Mouse (Mus musculus): ENCODE data around the gene Serpinf2. TPM values are rescaled to one million over a fixed set of nuclear protein-coding genes. Genes with fewer than 3 reads are reported as not detected.

Serpinf2 gene
- polyA plus RNA-seq, 1 experiment from 2014 or later: 5.4 TPM

DNA sequence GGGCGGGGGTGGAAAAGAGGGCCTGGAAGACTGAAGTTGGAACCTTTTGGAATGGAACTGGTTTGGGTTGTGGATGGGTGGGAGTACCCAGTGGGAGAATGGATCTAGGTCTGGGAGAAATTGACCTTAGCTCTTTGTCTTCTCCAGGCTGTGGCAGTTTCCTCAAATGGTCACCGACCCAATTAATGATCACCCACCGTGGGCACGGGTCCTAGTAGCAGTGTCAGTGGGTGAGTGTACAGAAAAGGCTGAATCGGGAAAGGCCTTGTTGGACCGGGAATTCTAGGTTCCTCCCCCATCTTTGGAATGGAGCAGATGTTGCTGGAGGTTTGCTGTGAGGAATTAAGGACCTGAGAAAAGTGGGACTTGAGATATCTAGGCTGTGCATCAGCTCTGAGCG lies 29.0 kb upstream of the Serpinf2 start:
- WGBS (ENCODE audit: insufficient replicate concordance): 51% methylated on average over 7 of the region's 7 CpGs
- Histone ChIP-seq H3K9me3 (replicated peaks; ENCODE audit: control insufficient read depth, low read length) (no peaks in the 10 kb centered on the region), H3K4me2 (peak overlapping the region; percentile 92), H3K4me3 (ENCODE audit: low read depth, low read length) (peak overlapping the region; percentile 52), H3K27ac (ENCODE audit: low read depth, low read length) (0 out of 2 replicates have a peak overlapping the region, but pooled peaks have one; percentile 15), H3K4me1 (ENCODE audit: control insufficient read depth, insufficient read depth, low read length) (peaks cover 13% of the 10 kb centered on the region), H3K36me3 (ENCODE audit: control insufficient read depth, insufficient read depth, low read length) (peaks cover 8% of the 10 kb centered on the region), H3K9ac (ENCODE audit: low read depth, low read length) (peak overlapping the region; percentile 79), H3K27me3 (ENCODE audit: control insufficient read depth, insufficient read depth, low read length) (no peaks in the 10 kb centered on the region)
- no peak for ATAC-seq (replicated peaks; ENCODE audit: insufficient number of reproducible peaks, low FRiP score, low TSS enrichment)

DNA sequence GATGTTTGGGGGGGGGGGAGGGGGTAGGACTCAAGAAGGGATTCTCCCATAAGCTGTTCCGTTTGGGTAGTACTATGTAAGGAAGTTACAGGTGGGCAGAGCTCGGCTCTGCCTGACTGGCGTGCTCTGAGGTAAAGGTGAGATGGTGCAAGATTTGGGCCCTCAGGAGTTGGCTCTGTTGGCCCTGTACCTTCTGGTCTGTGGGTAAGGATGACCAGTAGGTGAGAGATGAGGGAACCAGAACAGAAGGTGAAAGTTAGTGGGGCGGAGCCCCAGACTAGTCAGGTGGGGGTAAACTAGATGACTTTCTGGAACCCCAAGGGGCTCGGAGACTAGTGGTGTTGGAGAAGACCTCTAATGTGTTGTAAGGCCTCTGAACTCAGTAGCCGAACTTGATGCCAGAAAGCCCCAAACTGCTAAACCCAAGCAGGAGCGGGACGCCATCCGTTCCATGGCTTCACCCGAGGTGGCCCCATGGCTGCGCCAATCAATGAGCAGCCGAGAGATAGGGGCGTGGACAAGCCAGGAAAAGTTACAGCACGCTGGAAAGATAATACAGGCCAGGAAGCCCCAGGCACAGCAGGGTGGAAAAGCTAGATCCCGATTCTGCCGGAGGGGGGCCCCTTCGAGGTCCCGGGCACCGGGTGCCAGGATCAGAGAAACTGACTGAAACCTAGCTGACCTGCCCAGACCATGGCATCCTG lies 28.3 kb upstream of the Serpinf2 start:
- ATAC-seq (replicated peaks; ENCODE audit: insufficient number of reproducible peaks, low FRiP score, low TSS enrichment): peak; percentile 75
- no peaks in the 10 kb centered on the region for H3K9me3 ChIP-seq (replicated peaks; ENCODE audit: control insufficient read depth, low read length)
- H3K4me1 ChIP-seq (ENCODE audit: control insufficient read depth, insufficient read depth, low read length): peaks cover 15% of the 10 kb centered on the region
- H3K27ac ChIP-seq (ENCODE audit: low read depth, low read length): peak overlapping the region; percentile 29; the same call in 1 of the 2 replicates
- peak overlapping the region; percentile 92 for H3K4me2 ChIP-seq
- peak overlapping the region; percentile 52 for H3K4me3 ChIP-seq (ENCODE audit: low read depth, low read length)
- WGBS (ENCODE audit: insufficient replicate concordance): 12% methylated on average over 19 of the region's 19 CpGs
- no peaks in the 10 kb centered on the region for H3K27me3 ChIP-seq (ENCODE audit: control insufficient read depth, insufficient read depth, low read length)
- peaks cover 8% of the 10 kb centered on the region for H3K36me3 ChIP-seq (ENCODE audit: control insufficient read depth, insufficient read depth, low read length)
- peak overlapping the region; percentile 79 for H3K9ac ChIP-seq (ENCODE audit: low read depth, low read length)

GRCm38 (mm10) chr11:75466731-75467505 lies 27.5 kb upstream of the Serpinf2 start:
- H3K27me3 ChIP-seq (ENCODE audit: control insufficient read depth, insufficient read depth, low read length): no peaks in the 10 kb centered on the region
- no peaks in the 10 kb centered on the region for H3K9me3 ChIP-seq (replicated peaks; ENCODE audit: control insufficient read depth, low read length)
- peaks cover 8% of the 10 kb centered on the region for H3K36me3 ChIP-seq (ENCODE audit: control insufficient read depth, insufficient read depth, low read length)
- peaks cover 15% of the 10 kb centered on the region for H3K4me1 ChIP-seq (ENCODE audit: control insufficient read depth, insufficient read depth, low read length)
- no peak overlapping the region for H3K9ac ChIP-seq (ENCODE audit: low read depth, low read length)
- peak overlapping the region; percentile 92; the same call in 1 of the 2 replicates for H3K4me2 ChIP-seq
- ATAC-seq (replicated peaks; ENCODE audit: insufficient number of reproducible peaks, low FRiP score, low TSS enrichment): no peak
- peak overlapping the region; percentile 29; the same call in 1 of the 2 replicates for H3K27ac ChIP-seq (ENCODE audit: low read depth, low read length)
- WGBS (ENCODE audit: insufficient replicate concordance): 95% methylated on average over 4 of the region's 4 CpGs
- H3K4me3 ChIP-seq (ENCODE audit: low read depth, low read length): peak overlapping the region; percentile 52; the same call in 1 of the 2 replicates

DNA sequence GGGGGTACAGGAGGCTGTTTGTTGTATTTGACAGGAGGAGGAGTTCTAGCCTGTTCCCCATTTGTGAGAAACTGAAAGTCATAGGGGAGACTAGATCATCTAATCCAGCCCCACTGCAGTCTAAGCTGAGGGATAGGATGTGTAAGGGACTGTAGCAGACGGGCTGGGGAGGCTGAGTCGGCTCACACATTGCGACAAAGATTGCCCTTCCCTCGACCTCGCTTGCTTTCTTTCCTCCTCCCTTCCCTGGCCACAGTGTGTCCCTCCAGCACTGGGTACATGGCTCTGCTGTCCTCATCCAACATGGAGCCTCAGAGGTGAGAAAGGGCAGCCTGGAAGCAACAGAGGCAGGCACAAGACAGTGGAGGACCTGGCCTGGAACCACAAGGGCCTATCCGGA lies 25.7 kb upstream of the Serpinf2 start:
- Histone ChIP-seq H3K9me3 (replicated peaks; ENCODE audit: control insufficient read depth, low read length) (no peaks in the 10 kb centered on the region), H3K9ac (ENCODE audit: low read depth, low read length) (no peak overlapping the region), H3K27me3 (ENCODE audit: control insufficient read depth, insufficient read depth, low read length) (no peaks in the 10 kb centered on the region), H3K4me3 (ENCODE audit: low read depth, low read length) (no peak overlapping the region), H3K4me1 (ENCODE audit: control insufficient read depth, insufficient read depth, low read length) (peaks cover 16% of the 10 kb centered on the region), H3K27ac (ENCODE audit: low read depth, low read length) (no peak overlapping the region), H3K36me3 (ENCODE audit: control insufficient read depth, insufficient read depth, low read length) (peaks cover 8% of the 10 kb centered on the region), H3K4me2 (no peak overlapping the region)
- no peak for ATAC-seq (replicated peaks; ENCODE audit: insufficient number of reproducible peaks, low FRiP score, low TSS enrichment)
- 90% methylated on average over 6 of the region's 6 CpGs for WGBS (ENCODE audit: insufficient replicate concordance)

GRCm38 (mm10) chr11:75464417-75464816 lies 25.0 kb upstream of the Serpinf2 start:
- Histone ChIP-seq H3K4me1 (ENCODE audit: control insufficient read depth, insufficient read depth, low read length) (peaks cover 22% of the 10 kb centered on the region), H3K27ac (ENCODE audit: low read depth, low read length) (no peak overlapping the region), H3K9me3 (replicated peaks; ENCODE audit: control insufficient read depth, low read length) (no peaks in the 10 kb centered on the region), H3K36me3 (ENCODE audit: control insufficient read depth, insufficient read depth, low read length) (peaks cover 8% of the 10 kb centered on the region), H3K4me2 (no peak overlapping the region), H3K4me3 (ENCODE audit: low read depth, low read length) (no peak overlapping the region), H3K9ac (ENCODE audit: low read depth, low read length) (no peak overlapping the region), H3K27me3 (ENCODE audit: control insufficient read depth, insufficient read depth, low read length) (no peaks in the 10 kb centered on the region)
- no peak for ATAC-seq (replicated peaks; ENCODE audit: insufficient number of reproducible peaks, low FRiP score, low TSS enrichment)
- 87% methylated on average over 6 of the region's 6 CpGs for WGBS (ENCODE audit: insufficient replicate concordance)

- Histone ChIP-seq H3K9ac (ENCODE audit: low read depth, low read length) (peak overlapping the region; percentile 2; the same call in 1 of the 2 replicates), H3K4me1 (ENCODE audit: control insufficient read depth, insufficient read depth, low read length) (peaks cover 26% of the 10 kb centered on the region), H3K27me3 (ENCODE audit: control insufficient read depth, insufficient read depth, low read length) (no peaks in the 10 kb centered on the region), H3K9me3 (replicated peaks; ENCODE audit: control insufficient read depth, low read length) (no peaks in the 10 kb centered on the region), H3K36me3 (ENCODE audit: control insufficient read depth, insufficient read depth, low read length) (peaks cover 8% of the 10 kb centered on the region), H3K4me2 (peak overlapping the region; percentile 81), H3K27ac (ENCODE audit: low read depth, low read length) (peak overlapping the region; percentile 94), H3K4me3 (ENCODE audit: low read depth, low read length) (peak overlapping the region; percentile 92)
- 61% methylated on average over 4 of the region's 4 CpGs for WGBS (ENCODE audit: insufficient replicate concordance)
- no peak for ATAC-seq (replicated peaks; ENCODE audit: insufficient number of reproducible peaks, low FRiP score, low TSS enrichment)
Measured at GRCm38 (mm10) chr11:75463624-75464023, 24.2 kb upstream of the Serpinf2 start.

GRCm38 (mm10) chr11:75462865-75463336 lies 23.5 kb upstream of the Serpinf2 start:
- H3K36me3 ChIP-seq (ENCODE audit: control insufficient read depth, insufficient read depth, low read length): peaks cover 8% of the 10 kb centered on the region
- peaks cover 26% of the 10 kb centered on the region for H3K4me1 ChIP-seq (ENCODE audit: control insufficient read depth, insufficient read depth, low read length)
- no peaks in the 10 kb centered on the region for H3K9me3 ChIP-seq (replicated peaks; ENCODE audit: control insufficient read depth, low read length)
- H3K4me3 ChIP-seq (ENCODE audit: low read depth, low read length): peak overlapping the region; percentile 92
- peak overlapping the region; percentile 81 for H3K4me2 ChIP-seq
- H3K27me3 ChIP-seq (ENCODE audit: control insufficient read depth, insufficient read depth, low read length): no peaks in the 10 kb centered on the region
- peak; percentile 66 for ATAC-seq (replicated peaks; ENCODE audit: insufficient number of reproducible peaks, low FRiP score, low TSS enrichment)
- under 1% methylated on average over 9 of the region's 9 CpGs for WGBS (ENCODE audit: insufficient replicate concordance)
- peak overlapping the region; percentile 94 for H3K27ac ChIP-seq (ENCODE audit: low read depth, low read length)
- peak overlapping the region; percentile 88 for H3K9ac ChIP-seq (ENCODE audit: low read depth, low read length)

DNA sequence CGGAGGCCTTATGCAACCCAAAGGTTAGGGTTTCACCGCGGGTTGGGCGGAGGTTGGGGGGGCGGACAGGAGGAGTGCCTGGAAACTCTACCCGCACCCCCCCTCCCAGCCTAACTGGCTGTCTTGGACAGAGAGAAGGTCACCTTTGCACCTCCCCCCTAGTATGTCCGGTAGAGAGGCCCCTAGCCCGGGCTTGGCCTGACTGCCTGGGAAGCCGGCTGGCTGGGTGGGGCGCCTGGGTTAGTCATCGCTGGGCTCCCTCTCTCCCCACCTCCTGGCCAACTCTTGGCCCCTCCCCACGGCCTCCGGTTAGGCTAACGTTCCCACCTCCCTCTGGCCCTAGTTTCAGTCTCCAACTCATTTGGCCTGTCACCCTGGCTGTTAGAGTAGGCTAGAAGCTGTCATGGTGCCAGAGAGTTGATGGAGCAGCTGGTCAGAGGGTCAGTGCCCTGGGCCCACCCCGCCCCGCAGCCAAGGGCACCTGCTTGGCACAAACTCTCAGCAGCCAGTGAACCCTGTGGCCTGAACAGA lies 22.9 kb upstream of the Serpinf2 start:
- Histone ChIP-seq H3K4me1 (ENCODE audit: control insufficient read depth, insufficient read depth, low read length) (peaks cover 21% of the 10 kb centered on the region), H3K36me3 (ENCODE audit: control insufficient read depth, insufficient read depth, low read length) (peaks cover 8% of the 10 kb centered on the region), H3K9ac (ENCODE audit: low read depth, low read length) (peak overlapping the region; percentile 88), H3K4me2 (peak overlapping the region; percentile 81), H3K27me3 (ENCODE audit: control insufficient read depth, insufficient read depth, low read length) (no peaks in the 10 kb centered on the region), H3K9me3 (replicated peaks; ENCODE audit: control insufficient read depth, low read length) (no peaks in the 10 kb centered on the region), H3K27ac (ENCODE audit: low read depth, low read length) (peak overlapping the region; percentile 94), H3K4me3 (ENCODE audit: low read depth, low read length) (peak overlapping the region; percentile 92)
- peak; percentile 20 for ATAC-seq (replicated peaks; ENCODE audit: insufficient number of reproducible peaks, low FRiP score, low TSS enrichment)
- 6% methylated on average over 14 of the region's 16 CpGs for WGBS (ENCODE audit: insufficient replicate concordance)
